Mouse (Mus musculus) MEL-GATA-1-ER (cell line): ENCODE data around the gene Cfap61.

Source experiments
- DNase-seq: peaks from one replicate; pipeline ENCODE4 v3.0.0-alpha.2; 2012; ENCODE audit warnings: low read depth; ENCODE audit errors: extremely low read depth

Gene Cfap61

GRCm38 (mm10) chr2:145949475-145950068, 15.0 kb downstream of the Cfap61 start:
- DNase-seq: no peak

GRCm38 (mm10) chr2:145950239-145950638, 15.7 kb downstream of the Cfap61 start:
- DNase-seq: no peak

DNA sequence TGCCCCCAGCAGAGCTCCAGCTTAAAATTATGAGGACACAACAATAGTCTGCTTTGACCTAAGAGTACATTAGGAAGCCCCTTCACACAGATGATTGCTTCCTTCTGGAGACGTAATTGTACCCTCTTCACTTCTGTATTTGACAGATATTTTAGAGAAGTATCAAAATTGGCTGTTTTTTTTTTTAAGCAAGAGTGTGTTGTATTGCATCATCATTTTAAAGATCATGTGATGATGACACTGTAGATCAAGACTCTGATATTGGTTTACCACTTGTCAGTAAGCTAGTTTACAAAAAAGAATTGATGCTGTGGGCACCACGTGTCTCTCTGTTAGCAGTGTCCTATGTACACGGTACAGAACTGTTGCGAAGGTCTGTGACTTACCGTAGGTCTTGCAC, 18.1 kb downstream of the Cfap61 start:
- DNase-seq: no peak

DNA sequence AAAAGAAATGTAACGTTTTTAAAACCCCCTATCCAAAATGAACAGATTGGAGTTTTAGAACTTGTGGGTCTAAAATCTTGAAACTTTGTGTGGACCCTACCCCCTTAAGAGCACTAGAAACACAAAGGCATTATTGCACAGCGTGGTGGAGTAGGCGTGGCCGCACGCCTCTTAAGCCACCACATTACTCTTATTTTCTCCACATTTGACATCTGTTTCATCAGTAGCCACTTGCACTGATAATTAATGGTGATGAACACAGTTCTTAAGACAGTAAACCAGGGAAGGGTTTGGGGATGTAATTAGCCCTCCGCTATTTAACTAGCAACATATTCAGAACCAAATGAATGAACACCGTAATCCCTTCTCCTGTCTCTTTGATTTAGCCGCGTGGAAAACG, 21.3 kb downstream of the Cfap61 start:
- DNase-seq: no peak

GRCm38 (mm10) chr2:145956318-145956717, 21.7 kb downstream of the Cfap61 start:
- no peak for DNase-seq

DNA sequence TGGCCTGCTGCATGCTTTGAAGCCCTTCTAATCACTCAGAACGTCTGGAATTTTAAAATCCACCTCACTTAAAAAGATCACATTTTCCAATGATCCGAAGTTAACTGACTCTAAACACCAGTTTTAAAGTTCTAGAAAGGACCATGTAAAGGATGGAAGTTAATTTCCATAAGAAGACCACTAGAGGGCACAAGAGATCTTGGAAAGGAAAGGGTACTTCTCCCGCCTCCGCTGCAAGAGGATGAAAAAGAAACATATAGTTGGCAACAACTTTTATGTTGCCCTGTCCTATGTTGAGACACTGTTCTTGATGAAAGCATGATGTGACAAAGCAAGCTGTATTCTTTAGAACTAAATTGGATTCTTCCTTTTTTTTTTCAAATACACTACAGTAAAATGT, 22.9 kb downstream of the Cfap61 start:
- peak; percentile 22 for DNase-seq

DNA sequence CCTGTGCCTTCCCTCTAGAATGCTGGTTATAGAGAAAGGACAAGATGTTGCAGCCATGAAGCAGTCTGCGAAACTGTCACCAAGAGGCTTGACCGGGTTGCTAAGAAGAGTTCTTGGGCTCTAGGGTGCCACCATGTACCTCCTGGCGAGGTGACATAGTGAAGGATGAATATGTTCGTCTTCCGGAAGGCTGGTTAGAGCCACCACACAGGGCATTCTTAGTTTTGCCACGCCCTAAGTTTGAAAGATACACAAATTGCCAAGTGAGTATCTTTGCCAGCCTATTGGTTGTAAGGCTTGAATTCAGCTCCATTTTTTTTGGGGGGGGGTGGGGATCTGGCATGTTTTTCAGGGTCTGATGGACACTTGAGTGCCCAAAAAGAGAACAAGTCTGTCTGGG, 23.5 kb downstream of the Cfap61 start:
- DNase-seq: no peak

- no peak for DNase-seq
These were observed 24.0 kb downstream of the Cfap61 start for GRCm38 (mm10) chr2:145958551-145958950.

- no peak for DNase-seq
These were observed 27.3 kb downstream of the Cfap61 start for GRCm38 (mm10) chr2:145961861-145962260.

- no peak for DNase-seq
These were observed 36.2 kb downstream of the Cfap61 start for GRCm38 (mm10) chr2:145970751-145971150.

DNA sequence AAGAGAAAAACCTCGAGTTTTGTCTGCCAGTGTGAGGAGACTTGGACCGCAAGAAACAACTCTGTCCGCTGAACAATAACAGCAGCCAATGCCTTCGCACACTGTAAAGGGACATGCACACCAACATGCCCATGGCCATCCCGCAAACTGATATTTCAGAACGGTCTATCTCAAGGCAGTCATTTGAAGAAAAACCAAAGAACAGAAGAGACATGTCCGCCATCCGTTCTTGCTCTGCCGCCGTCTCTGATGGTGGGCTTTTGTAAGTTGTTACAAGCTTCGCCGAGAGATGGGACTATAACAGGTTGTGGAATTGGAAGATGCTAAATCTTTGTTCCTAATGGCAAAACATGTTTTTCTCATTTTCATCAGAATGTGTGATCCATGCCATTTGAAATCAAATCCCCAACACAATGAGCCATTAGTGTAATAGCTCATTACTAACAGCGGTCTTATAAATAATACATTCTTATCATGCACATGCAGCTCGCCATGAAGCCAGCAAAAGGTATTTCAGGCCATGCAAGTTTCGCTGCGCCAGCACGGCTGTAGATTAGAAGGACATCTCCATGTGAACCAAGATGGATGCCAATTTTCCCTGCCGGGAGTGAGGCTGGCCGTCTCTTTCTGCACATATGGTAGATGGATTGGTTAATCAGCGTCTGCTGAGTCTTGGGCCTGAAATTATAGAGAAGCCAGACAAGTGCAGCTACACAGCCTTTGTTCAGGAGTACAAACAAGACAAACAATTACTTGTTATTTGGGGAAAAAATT, 36.8 kb downstream of the Cfap61 start:
- no peak for DNase-seq

- DNase-seq: no peak
These were observed 38.0 kb downstream of the Cfap61 start for GRCm38 (mm10) chr2:145972571-145972970.

GRCm38 (mm10) chr2:145979616-145980015, 45.0 kb downstream of the Cfap61 start:
- no peak for DNase-seq

GRCm38 (mm10) chr2:145980881-145981280, 46.3 kb downstream of the Cfap61 start:
- DNase-seq: no peak

DNA sequence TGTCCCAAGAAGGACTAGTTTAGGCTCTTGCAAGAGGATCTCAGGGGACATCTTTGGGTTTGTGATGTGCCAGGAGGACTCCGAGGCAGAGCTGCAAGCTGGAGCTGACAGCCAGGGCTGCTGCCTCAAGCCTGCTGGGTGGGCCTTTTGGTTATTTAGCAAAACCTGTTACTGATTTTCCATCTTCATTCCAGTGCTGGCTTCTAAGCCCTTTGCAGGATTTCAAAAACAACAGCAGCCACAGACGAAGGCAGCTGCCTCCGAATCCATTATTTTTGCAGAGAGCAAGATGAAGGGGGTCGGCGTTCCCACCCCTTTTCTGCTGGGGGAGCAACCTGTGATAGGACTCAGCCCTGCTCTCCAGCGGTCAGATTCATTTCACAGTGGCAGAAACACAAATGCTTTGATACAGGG, 47.1 kb downstream of the Cfap61 start:
- DNase-seq: no peak

- DNase-seq: no peak
These were observed 47.9 kb downstream of the Cfap61 start for GRCm38 (mm10) chr2:145982317-145983045.

- no peak for DNase-seq
These were observed 53.2 kb downstream of the Cfap61 start for GRCm38 (mm10) chr2:145987757-145988156.

- DNase-seq: no peak
These were observed 55.9 kb downstream of the Cfap61 start for GRCm38 (mm10) chr2:145990446-145990845.

- DNase-seq: no peak
These were observed 61.9 kb downstream of the Cfap61 start for GRCm38 (mm10) chr2:145996472-145996871.

- DNase-seq: no peak
These were observed 63.5 kb downstream of the Cfap61 start for GRCm38 (mm10) chr2:145997956-145998525.

GRCm38 (mm10) chr2:146008801-146009200, 74.2 kb downstream of the Cfap61 start:
- DNase-seq: no peak
